27 mouse cellular contexts compared by ENCODE assay signal in the genomic region with DNA sequence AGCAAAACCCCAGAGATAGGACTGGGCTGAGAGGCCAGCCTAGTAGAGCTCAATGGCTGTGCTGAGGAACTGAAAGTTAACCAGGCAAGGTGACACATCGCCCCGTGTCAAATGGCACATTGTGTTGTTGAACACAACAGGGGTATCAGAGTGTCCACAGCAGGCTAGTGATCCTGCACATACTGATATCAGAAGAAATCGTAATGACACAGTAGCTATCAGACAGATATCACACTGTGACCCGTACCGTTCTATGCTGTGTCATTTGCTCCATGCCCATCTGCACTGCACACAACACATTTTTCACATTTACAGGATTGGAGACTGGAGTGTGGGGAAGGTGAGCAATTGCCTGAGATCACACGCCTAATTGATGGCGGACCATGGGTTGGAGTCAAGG.
DNase-seq lines count a peak whose midpoint lies in the region; ATAC-seq and TF ChIP-seq lines count a peak whose summit lies in the region.
"Had no signal": no experiment of that assay in that cellular context is flagged by ENCODE, and none has a peak within 500 bp of the region (broad histone marks: within the 10 kb centered on the region; RNA-seq: fewer than 3 reads in every experiment).

No protein-coding gene starts in this region.

- H3K27me3 ChIP-seq in liver, embryonic 13.5 days = peaks cover 7% of the 10 kb centered on the region; the same call in 1 of the 2 replicates
- no peaks in the 10 kb centered on the region for H3K27me3 ChIP-seq in liver, postnatal 0 days (ENCODE audit: insufficient read depth, low read length)
- H3K27me3 ChIP-seq in liver, embryonic 15.5 days = peaks cover 15% of the 10 kb centered on the region
- H3K27me3 ChIP-seq: embryonic facial prominence, embryonic 13.5 days; embryonic facial prominence, embryonic 15.5 days had no signal

- TF ChIP-seq EP300 in liver, postnatal 0 days (IDR thresholded peaks at IDR 0.05; ENCODE audit: low read depth) = no peak

- H3K36me3 ChIP-seq in liver, embryonic 13.5 days = no peaks in the 10 kb centered on the region
- no peaks in the 10 kb centered on the region for H3K36me3 ChIP-seq in liver, postnatal 0 days (replicated peaks; ENCODE audit: insufficient read depth, low read length)
- no peaks in the 10 kb centered on the region for H3K36me3 ChIP-seq in liver, embryonic 15.5 days (replicated peaks)
- H3K36me3 ChIP-seq: embryonic facial prominence, embryonic 13.5 days; embryonic facial prominence, embryonic 15.5 days; forebrain, embryonic 10.5 days; forebrain, embryonic 12.5 days; G1E had no signal

- H3K4me3 ChIP-seq in liver, embryonic 13.5 days (replicated peaks) = no peak overlapping the region
- H3K4me3 ChIP-seq in liver, postnatal 0 days (ENCODE audit: low read depth, low read length) = no peak overlapping the region
- no peak overlapping the region for H3K4me3 ChIP-seq in liver, embryonic 15.5 days (replicated peaks)
- H3K4me3 ChIP-seq: embryonic facial prominence, embryonic 13.5 days; embryonic facial prominence, embryonic 15.5 days; erythroblast, embryonic 14.5 days; forebrain, embryonic 10.5 days; forebrain, embryonic 12.5 days had no signal

- ATAC-seq in liver, embryonic 13.5 days (ENCODE audit: low read depth) = peak; percentile 55
- no peak for ATAC-seq in liver, postnatal 0 days
- ATAC-seq in liver, embryonic 15.5 days (ENCODE audit: insufficient read depth) = peak; percentile 49
- 0 out of 2 replicates have a peak, but pooled peaks have one; percentile 6 for ATAC-seq in megakaryocyte progenitor cell, adult 5-6 weeks (replicated peaks; ENCODE audit: poor library complexity)
- ATAC-seq: activated CD4-positive, CD25-positive, alpha-beta regulatory T cell, adult 4 months; CD4-positive, CD25-positive, alpha-beta regulatory T cell, adult 4 months; forebrain, embryonic 14.5 days; forebrain, embryonic 16.5 days; Patski had no signal

- TF ChIP-seq CTCF in liver, postnatal 0 days (IDR thresholded peaks at IDR 0.05; ENCODE audit: low read depth) = no peak

- peaks cover 15% of the 10 kb centered on the region; the same call in 1 of the 2 replicates for H3K4me1 ChIP-seq in liver, embryonic 13.5 days (replicated peaks)
- H3K4me1 ChIP-seq in liver, postnatal 0 days (ENCODE audit: insufficient read depth) = no peaks in the 10 kb centered on the region
- H3K4me1 ChIP-seq in liver, embryonic 15.5 days (replicated peaks) = 0 out of 2 replicates have a peak, but pooled peaks cover under 1% of the 10 kb centered on the region
- H3K4me1 ChIP-seq: embryonic facial prominence, embryonic 15.5 days had no signal

- no peak overlapping the region for H3K9ac ChIP-seq in liver, embryonic 13.5 days
- no peak overlapping the region for H3K9ac ChIP-seq in liver, postnatal 0 days (replicated peaks)
- no peak overlapping the region for H3K9ac ChIP-seq in liver, embryonic 15.5 days
- H3K9ac ChIP-seq: embryonic facial prominence, embryonic 13.5 days; embryonic facial prominence, embryonic 15.5 days; forebrain, embryonic 12.5 days had no signal

- 52% methylated on average over 7 of the region's 7 CpGs for WGBS in liver, embryonic 13.5 days (ENCODE audit: insufficient replicate concordance)
- 81% methylated on average over 7 of the region's 7 CpGs for WGBS in liver, postnatal 0 days (ENCODE audit: insufficient replicate concordance)
- WGBS in liver, embryonic 15.5 days (ENCODE audit: insufficient replicate concordance) = 55% methylated on average over 7 of the region's 7 CpGs

- no peak for DNase-seq in liver, embryonic 13.5 days
- DNase-seq in liver, postnatal 0 days = no peak
- peak; percentile 27 for DNase-seq in A20 (ENCODE audit: low read depth, low spot score)
- DNase-seq in ovary, postnatal 14 days (ENCODE audit: low spot score) = no peak
- DNase-seq in gastrocnemius, adult 18-20 months (ENCODE audit: low spot score) = no peak
- DNase-seq: adrenal gland, adult 8-10 months; adrenal gland, postnatal 14 days; adrenal gland, postnatal 36 days; B cell, adult 2 months; cerebellum, adult 2 months; cerebellum, adult 9-10 months; cerebellum, postnatal 10 days; cerebellum, postnatal 25 days; embryo, embryonic 11 days had no signal

- no peak overlapping the region for H3K4me2 ChIP-seq in liver, embryonic 13.5 days
- H3K4me2 ChIP-seq in liver, postnatal 0 days (ENCODE audit: low read depth, low read length) = no peak overlapping the region
- H3K4me2 ChIP-seq in liver, embryonic 15.5 days = no peak overlapping the region
- H3K4me2 ChIP-seq: embryonic facial prominence, embryonic 13.5 days; embryonic facial prominence, embryonic 15.5 days; forebrain, embryonic 12.5 days had no signal

- no peaks in the 10 kb centered on the region for H3K9me3 ChIP-seq in liver, embryonic 13.5 days (replicated peaks)
- H3K9me3 ChIP-seq in liver, postnatal 0 days (ENCODE audit: low read length) = no peaks in the 10 kb centered on the region
- no peaks in the 10 kb centered on the region for H3K9me3 ChIP-seq in liver, embryonic 15.5 days (replicated peaks)
- H3K9me3 ChIP-seq: embryonic facial prominence, embryonic 13.5 days; embryonic facial prominence, embryonic 15.5 days; forebrain, embryonic 10.5 days; forebrain, embryonic 12.5 days; G1E had no signal

- no peak overlapping the region for H3K27ac ChIP-seq in liver, embryonic 13.5 days
- H3K27ac ChIP-seq in liver, postnatal 0 days (ENCODE audit: low read depth) = no peak overlapping the region
- H3K27ac ChIP-seq in liver, embryonic 15.5 days (replicated peaks) = no peak overlapping the region
- H3K27ac ChIP-seq: embryonic facial prominence, embryonic 13.5 days; embryonic facial prominence, embryonic 15.5 days; forebrain, embryonic 10.5 days; forebrain, embryonic 12.5 days had no signal
